Mouse (Mus musculus) thymus, adult 2 months (tissue): Measurements from ENCODE around the gene Olfr834. TPM values are rescaled to one million over a fixed set of nuclear protein-coding genes. Genes with fewer than 3 reads are reported as not detected.

Experiments used
- DNase-seq: peaks from one replicate; pipeline ENCODE4 v3.0.0; 2021
- H3K27ac ChIP-seq: fragments of 200-500 bp; 2 replicates; pipeline ENCODE4 v1.5.1; 2012; ENCODE audit warnings: low read length, control low read depth; ENCODE audit not compliant: control insufficient read depth, insufficient read depth
- H3K27me3 ChIP-seq: fragments of 200-500 bp; 2 replicates; pipeline ENCODE4 v1.6.1; 2012; ENCODE audit warnings: mild to moderate bottlenecking, low read length, moderate library complexity, mixed read lengths; ENCODE audit not compliant: control insufficient read depth, insufficient read depth
- H3K36me3 ChIP-seq: fragments of 200-500 bp; 2 replicates; pipeline ENCODE4 v1.6.1; 2012; ENCODE audit warnings: mild to moderate bottlenecking, low read length, moderate library complexity; ENCODE audit not compliant: control insufficient read depth, insufficient read depth
- H3K4me1 ChIP-seq: fragments of 200-500 bp; replicated peaks from 2 replicates; pipeline ENCODE4 v1.6.1; 2012; ENCODE audit warnings: low read length; ENCODE audit not compliant: control insufficient read depth, insufficient read depth
- H3K4me3 ChIP-seq: fragments of 200-500 bp; 2 replicates; pipeline ENCODE4 v1.5.1; 2012; ENCODE audit warnings: mild to moderate bottlenecking, low read length, control low read depth, moderate library complexity; ENCODE audit not compliant: control insufficient read depth, insufficient read depth
- CTCF ChIP-seq: fragments of 200-500 bp; IDR thresholded peaks from 2 replicates; pipeline ENCODE4 v1.5.1; 2012; ENCODE audit warnings: mild to moderate bottlenecking, control low read depth, low read length, moderate library complexity, borderline replicate concordance; ENCODE audit not compliant: control insufficient read depth, poor library complexity, insufficient read depth; ENCODE audit errors: extremely low read depth
- POLR2A ChIP-seq: fragments of 200-500 bp; IDR thresholded peaks from 2 replicates; pipeline ENCODE4 v1.6.1; 2012; ENCODE audit warnings: mild to moderate bottlenecking, low read length, control low read depth, moderate library complexity; ENCODE audit not compliant: control insufficient read depth, poor library complexity, insufficient read depth; ENCODE audit errors: extremely low read depth
- WGBS: fragments of 180-500 bp; shearing (Covaris S2); methylation state at CpG from one replicate; pipeline ENCODE4 v1.1.7; 2018; 5-methylcytosine and 5-hydroxymethylcytosine counted together
- polyA plus RNA-seq: library from polyadenylated mRNA; depleted of rRNA; stranded (reverse); fragments of >200 nt; gene quantifications from 2 replicates; pipeline ENCODE4 v1.2.3, GENCODE M21; 2012; rRNA removed

The Olfr834 gene
- polyA plus RNA-seq, result not detected in 2 replicates

DNA sequence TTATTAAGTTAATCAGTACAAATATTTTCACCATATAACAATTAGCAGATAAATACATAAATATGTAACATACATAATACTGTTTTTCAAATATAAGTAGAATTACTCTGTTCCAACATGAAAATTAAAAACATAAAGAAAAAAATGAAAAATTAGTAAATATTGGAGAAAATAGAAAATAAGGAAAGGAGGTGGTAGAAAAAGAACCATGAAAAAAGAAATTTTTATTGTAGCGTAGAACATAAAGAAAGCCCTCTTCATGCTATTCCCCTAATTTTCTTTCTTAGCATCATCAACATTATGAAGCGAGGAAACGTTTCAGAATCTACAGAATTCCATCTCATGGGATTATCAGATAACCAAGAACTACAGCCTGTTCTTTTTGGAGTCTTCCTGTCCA is at the start of gene Olfr834:
Gene Olfr834 (plus strand): TSS at position 301 of the 400 bp plus-strand sequence.
- no peaks in the 10 kb centered on the region for H3K4me1 ChIP-seq
- TF ChIP-seq CTCF, result no peak
- TF ChIP-seq POLR2A, result no peak
- no peaks in the 10 kb centered on the region for H3K27me3 ChIP-seq
- H3K4me3 ChIP-seq, result no peak within 1 kb of the TSS
- 86% methylated on average over 3 of the region's 3 CpGs for WGBS
- H3K36me3 ChIP-seq, result no peaks in the 10 kb centered on the region
- no peak within 1 kb of the TSS for H3K27ac ChIP-seq
- DNase-seq, result no peak

DNA sequence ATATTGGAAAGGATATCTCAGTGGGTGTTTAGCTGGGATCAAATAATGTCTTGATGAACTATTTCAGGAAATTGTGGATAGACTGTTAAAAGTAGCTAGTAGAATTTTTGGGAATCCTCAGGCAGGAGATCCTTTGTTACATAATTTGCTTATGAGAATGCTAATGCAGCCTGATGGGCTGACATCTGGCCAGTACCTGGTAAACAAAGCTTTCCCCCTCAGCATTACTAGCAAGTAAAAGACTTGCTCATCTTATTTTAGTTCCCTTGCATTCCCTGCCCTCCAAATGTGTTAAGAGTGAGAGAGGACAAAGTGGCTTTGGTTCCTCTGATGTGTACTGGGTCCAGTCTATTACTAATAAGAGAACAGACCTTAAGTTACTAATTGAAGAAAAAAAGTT is 25.8 kb upstream of the Olfr834 start:
- no peak for DNase-seq
- TF ChIP-seq POLR2A (no peak), CTCF (no peak)
- H3K4me3 ChIP-seq, result no peak overlapping the region
- no peaks in the 10 kb centered on the region for H3K36me3 ChIP-seq
- no peaks in the 10 kb centered on the region for H3K27me3 ChIP-seq
- no peaks in the 10 kb centered on the region for H3K4me1 ChIP-seq
- H3K27ac ChIP-seq, result no peak overlapping the region

DNA sequence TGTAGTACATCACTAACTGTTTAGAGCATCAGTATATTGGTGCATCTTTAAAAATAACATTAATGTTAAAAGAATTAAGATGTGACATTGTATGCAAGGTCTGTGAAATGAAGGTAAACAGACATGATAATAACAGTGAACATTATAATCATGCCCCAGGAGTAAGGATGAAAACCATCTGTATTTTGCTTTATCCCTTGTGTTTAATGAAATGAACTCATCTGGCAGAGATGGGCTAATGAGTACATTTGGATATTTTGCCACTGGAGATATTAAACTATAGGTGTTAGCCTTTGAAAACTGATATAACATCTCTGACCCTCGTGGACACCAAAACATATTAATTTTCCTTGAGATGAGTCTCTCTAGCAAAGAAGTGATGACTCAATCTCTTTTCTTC is 44.6 kb downstream of the Olfr834 start, which contains the start of gene Olfr835:
Gene Olfr835 (plus strand): TSS at position 301 of the 400 bp plus-strand sequence.
- no peaks in the 10 kb centered on the region for H3K36me3 ChIP-seq
- no peak for DNase-seq
- H3K4me1 ChIP-seq, result no peaks in the 10 kb centered on the region
- 40% methylated on average over 1 of the region's 1 CpGs for whole genome bisulfite sequencing
- TF ChIP-seq CTCF (no peak), POLR2A (no peak)
- H3K4me3 ChIP-seq, result no peak within 1 kb of the TSS
- H3K27ac ChIP-seq, result no peak within 1 kb of the TSS
- H3K27me3 ChIP-seq, result no peaks in the 10 kb centered on the region

Other genes starting within 250 kb of the Olfr834 start
- gene Olfr24, start 224.0 kb upstream of the Olfr834 start, polyA plus RNA-seq, result not detected in 2 replicates
- not detected in 2 replicates for gene Olfr828, start 168.5 kb upstream of the Olfr834 start, polyA plus RNA-seq
- gene Olfr829, start 133.1 kb upstream of the Olfr834 start, polyA plus RNA-seq, result not detected in 2 replicates
- not detected in 2 replicates for gene Olfr830, start 113.3 kb upstream of the Olfr834 start, polyA plus RNA-seq
- gene Olfr832, start 50.9 kb upstream of the Olfr834 start, polyA plus RNA-seq, result not detected in 2 replicates
- not detected in 2 replicates for gene Olfr835, start 44.7 kb downstream of the Olfr834 start, polyA plus RNA-seq
- gene Olfr836, start 132.4 kb downstream of the Olfr834 start, polyA plus RNA-seq, result not detected in 2 replicates
- not detected in 2 replicates for gene Olfr837, start 148.3 kb downstream of the Olfr834 start, polyA plus RNA-seq
- gene Olfr839-ps1, start 189.3 kb downstream of the Olfr834 start, polyA plus RNA-seq, result not detected in 2 replicates